Mouse (Mus musculus) CH12.LX (cell line): ENCODE measurements around the gene Dyrk3.

Experiments used
- CHD1 ChIP-seq: IDR thresholded peaks from 2 replicates; pipeline ENCODE4 v1.6.1; 2012; ENCODE audit warnings: low read depth, low read length, improper control_type of control experiment, inconsistent platforms
- CTCF ChIP-seq, 2 experiments: IDR thresholded peaks in 1 of 2; conservative IDR thresholded peaks in 1 of 2; 2 replicates each; pipeline ENCODE4 v1.5.1; 2011 to 2012; ENCODE audit warnings: low read depth in 2 of 2, low read length in 2 of 2, improper control_type of control experiment in 1 of 2, inconsistent platforms in 1 of 2, mild to moderate bottlenecking in 1 of 2, moderate library complexity in 1 of 2
- ELF1 ChIP-seq: IDR thresholded peaks from 2 replicates; pipeline ENCODE4 v1.6.1; 2014; ENCODE audit warnings: low read depth, mild to moderate bottlenecking, inconsistent platforms, low read length, improper control_type of control experiment
- EP300 ChIP-seq: IDR thresholded peaks from 2 replicates; pipeline ENCODE4 v1.6.1; 2011; ENCODE audit warnings: low read length, improper control_type of control experiment
- GABPA ChIP-seq: IDR thresholded peaks from 2 replicates; pipeline ENCODE4 v1.6.1; 2012; ENCODE audit warnings: low read depth, low read length, improper control_type of control experiment, inconsistent platforms; ENCODE audit not compliant: insufficient replicate concordance
- HCFC1 ChIP-seq: IDR thresholded peaks from 2 replicates; pipeline ENCODE4 v1.6.1; 2012; ENCODE audit warnings: low read depth, mild to moderate bottlenecking, inconsistent platforms, low read length, improper control_type of control experiment
- MAX ChIP-seq: IDR thresholded peaks from 2 replicates; pipeline ENCODE4 v1.6.1; 2011; ENCODE audit warnings: low read length, improper control_type of control experiment
- MAZ ChIP-seq: IDR thresholded peaks from 2 replicates; pipeline ENCODE4 v1.6.1; 2012; ENCODE audit warnings: low read depth, mild to moderate bottlenecking, inconsistent platforms, low read length, improper control_type of control experiment, moderate library complexity
- POLR2A ChIP-seq: IDR thresholded peaks from 2 replicates; pipeline ENCODE4 v1.6.1; 2011; ENCODE audit warnings: low read depth, mild to moderate bottlenecking, improper control_type of control experiment, low read length
- USF2 ChIP-seq: conservative IDR thresholded peaks from 2 replicates; pipeline ENCODE4 v1.6.1; 2011; ENCODE audit warnings: low read depth, low read length, improper control_type of control experiment

GRCm38 (mm10) chr1:131123522-131124265, 14.4 kb downstream of the Dyrk3 start:
- TF ChIP-seq MAZ, result no peak
- TF ChIP-seq USF2, result no peak
- TF ChIP-seq MAX, result no peak
- TF ChIP-seq CHD1, result no peak
- no peak for TF ChIP-seq HCFC1
- TF ChIP-seq POLR2A, result no peak
- no peak for TF ChIP-seq EP300
- no peak for TF ChIP-seq GABPA
- TF ChIP-seq ELF1, result no peak
- TF ChIP-seq CTCF (conservative IDR thresholded peaks at IDR 0.05 in 1 of 2, IDR thresholded peaks at IDR 0.05 in 1 of 2; ENCODE audit: low read depth in 2 of 2, low read length in 2 of 2), result no peak
